Mouse (Mus musculus) MEL (cell line): ENCODE measurements at regions not wholly inside any gene's neighbourhood (a gene's known extent, or its start where the extent isn't known, plus 50 kb on each side); places are given as distances from the start of the nearest gene placed in this dataset.
"Not testable (repeated sequence)": the region's sequence is repeated elsewhere in the genome, so short reads cannot be mapped to it uniquely, and the experiment has no call there.

ENCODE experiments used
- DNase-seq: peaks from one replicate; pipeline ENCODE4 v3.0.0; 2011; ENCODE audit warnings: low read depth, low spot score
- H3K27ac ChIP-seq: 2 replicates; pipeline ENCODE4 v1.5.1; 2012; ENCODE audit warnings: low read depth, mild to moderate bottlenecking, control low read depth, low read length, moderate library complexity; ENCODE audit not compliant: control insufficient read depth
- H3K27me3 ChIP-seq, 2 experiments: fragments of 150-350 bp in 1 of 2; sonication (generic) in 1 of 2; 2 replicates each; pipeline ENCODE4 v1.6.1; 2012; ENCODE audit warnings: low read length in 2 of 2, mild to moderate bottlenecking in 2 of 2, improper control_type of control experiment in 1 of 2, moderate library complexity in 1 of 2; ENCODE audit not compliant: insufficient read depth in 2 of 2, control insufficient read depth in 1 of 2
- H3K36me3 ChIP-seq, 2 experiments: 2 replicates each; pipeline ENCODE4 v1.6.1; 2012 to 2014; ENCODE audit warnings: low read length in 2 of 2, improper control_type of control experiment in 1 of 2, inconsistent platforms in 1 of 2, mild to moderate bottlenecking in 1 of 2; ENCODE audit not compliant: insufficient read depth in 2 of 2, control insufficient read depth in 1 of 2
- H3K4me1 ChIP-seq, 2 experiments: fragments of 150-350 bp in 1 of 2; sonication (generic) in 1 of 2; 2 replicates each; pipeline ENCODE4 v1.6.1; 2012; ENCODE audit warnings: low read length in 2 of 2, improper control_type of control experiment in 1 of 2, mild to moderate bottlenecking in 1 of 2; ENCODE audit not compliant: insufficient read depth in 2 of 2, control insufficient read depth in 1 of 2
- H3K4me3 ChIP-seq, 2 experiments: fragments of 150-350 bp in 1 of 2; sonication (generic) in 1 of 2; 2 replicates each; pipeline ENCODE4 v1.5.1; 2012; ENCODE audit warnings: low read depth in 2 of 2, low read length in 2 of 2, mild to moderate bottlenecking in 2 of 2, moderate library complexity in 2 of 2, control low read depth in 1 of 2, improper control_type of control experiment in 1 of 2; ENCODE audit not compliant: control insufficient read depth in 1 of 2, insufficient read depth in 1 of 2
- H3K79me2 ChIP-seq: 2 replicates; pipeline ENCODE4 v1.6.1; 2012; ENCODE audit warnings: mild to moderate bottlenecking, low read length, moderate library complexity; ENCODE audit not compliant: control insufficient read depth, poor library complexity, insufficient read depth
- H3K9ac ChIP-seq: 2 replicates; pipeline ENCODE4 v1.6.1; 2012; ENCODE audit warnings: low read depth, mild to moderate bottlenecking, control low read depth, low read length, moderate library complexity; ENCODE audit not compliant: control insufficient read depth, poor library complexity, severe bottlenecking
- H3K9me3 ChIP-seq: fragments of 150-350 bp; sonication (generic); replicated peaks from 2 replicates; pipeline ENCODE4 v1.6.1; 2012; ENCODE audit warnings: mild to moderate bottlenecking, low read length, improper control_type of control experiment, moderate library complexity; ENCODE audit not compliant: insufficient read depth
- E2F4 ChIP-seq: IDR thresholded peaks from 2 replicates; pipeline ENCODE4 v1.6.1; 2011; ENCODE audit warnings: low read depth, low read length, improper control_type of control experiment, borderline replicate concordance
- EP300 ChIP-seq, 2 experiments: IDR thresholded peaks; 2 replicates each; pipeline ENCODE4 v1.6.1; 2011; ENCODE audit warnings: improper control_type of control experiment in 2 of 2, low read length in 2 of 2, low read depth in 1 of 2, mild to moderate bottlenecking in 1 of 2
- ETS1 ChIP-seq: IDR thresholded peaks from 2 replicates; pipeline ENCODE4 v1.6.1; 2012; ENCODE audit warnings: low read depth, mild to moderate bottlenecking, inconsistent platforms, low read length, improper control_type of control experiment, moderate library complexity
- GABPA ChIP-seq: IDR thresholded peaks from 2 replicates; pipeline ENCODE4 v1.6.1; 2012; ENCODE audit warnings: low read depth, mild to moderate bottlenecking, inconsistent platforms, low read length, improper control_type of control experiment, moderate library complexity
- JUND ChIP-seq: IDR thresholded peaks from 2 replicates; pipeline ENCODE4 v1.6.1; 2011; ENCODE audit warnings: low read depth, mild to moderate bottlenecking, improper control_type of control experiment, low read length
- MAFK ChIP-seq: IDR thresholded peaks from 2 replicates; pipeline ENCODE4 v1.6.1; 2011; ENCODE audit warnings: low read depth, mild to moderate bottlenecking, low read length, improper control_type of control experiment, borderline replicate concordance
- MEF2A ChIP-seq: IDR thresholded peaks from 2 replicates; pipeline ENCODE4 v1.6.1; 2014; ENCODE audit warnings: low read depth, mild to moderate bottlenecking, inconsistent platforms, low read length, improper control_type of control experiment; ENCODE audit not compliant: poor library complexity, insufficient replicate concordance, severe bottlenecking; ENCODE audit errors: extremely low read depth
- MYC ChIP-seq: IDR thresholded peaks from 2 replicates; pipeline ENCODE4 v1.6.1; 2011; ENCODE audit warnings: low read depth, mild to moderate bottlenecking, low read length, improper control_type of control experiment, moderate library complexity
- RAD21 ChIP-seq: IDR thresholded peaks from 2 replicates; pipeline ENCODE4 v1.6.1; 2011; ENCODE audit warnings: mild to moderate bottlenecking, low read depth, low read length, improper control_type of control experiment
- SMC3 ChIP-seq: IDR thresholded peaks from 2 replicates; pipeline ENCODE4 v1.6.1; 2011; ENCODE audit warnings: low read depth, low read length, improper control_type of control experiment
- UBTF ChIP-seq: IDR thresholded peaks from 2 replicates; pipeline ENCODE4 v1.6.1; 2012; ENCODE audit warnings: low read depth, mild to moderate bottlenecking, inconsistent platforms, low read length, improper control_type of control experiment, moderate library complexity, borderline replicate concordance; ENCODE audit not compliant: insufficient read depth
- USF2 ChIP-seq, 2 experiments: IDR thresholded peaks; 2 replicates each; pipeline ENCODE4 v1.6.1; 2011 to 2012; ENCODE audit warnings: improper control_type of control experiment in 2 of 2, low read length in 2 of 2, borderline replicate concordance in 1 of 2, inconsistent platforms in 1 of 2, low read depth in 1 of 2, mild to moderate bottlenecking in 1 of 2; ENCODE audit not compliant: insufficient read depth in 1 of 2
- ZC3H11A ChIP-seq: IDR thresholded peaks from 2 replicates; pipeline ENCODE4 v1.6.1; 2012; ENCODE audit warnings: low read depth, mild to moderate bottlenecking, inconsistent platforms, low read length, improper control_type of control experiment

DNA sequence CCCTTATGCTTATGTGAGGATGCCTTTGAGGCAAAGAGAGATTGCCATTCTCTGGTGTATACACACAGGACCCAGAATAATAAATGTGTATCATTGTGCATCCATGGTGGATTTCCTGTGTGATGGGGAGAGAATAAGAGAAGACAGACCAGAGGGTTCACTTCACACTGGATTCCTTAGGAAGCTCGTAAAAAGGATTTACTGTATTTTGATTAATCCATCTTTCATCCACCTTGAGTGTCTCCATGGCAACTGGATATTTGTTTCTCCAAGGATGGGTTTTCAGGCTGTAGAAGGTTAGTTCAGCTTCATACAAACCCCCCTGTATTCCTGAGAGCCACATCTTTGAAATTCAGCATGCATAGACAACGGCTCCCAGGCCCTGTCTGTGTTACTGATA is 113.7 kb downstream of the Akr1d1 start:
- H3K36me3 ChIP-seq, result no peaks in the 10 kb centered on the region
- H3K4me1 ChIP-seq, result no peaks in the 10 kb centered on the region
- no peak for DNase-seq
- H3K9me3 ChIP-seq, result no peaks in the 10 kb centered on the region
- no peak overlapping the region for H3K9ac ChIP-seq
- H3K79me2 ChIP-seq, result no peaks in the 10 kb centered on the region
- no peak overlapping the region for H3K4me3 ChIP-seq
- no peak for TF ChIP-seq E2F4
- no peak for TF ChIP-seq ETS1
- H3K27me3 ChIP-seq, result no peaks in the 10 kb centered on the region
- no peak overlapping the region for H3K27ac ChIP-seq

DNA sequence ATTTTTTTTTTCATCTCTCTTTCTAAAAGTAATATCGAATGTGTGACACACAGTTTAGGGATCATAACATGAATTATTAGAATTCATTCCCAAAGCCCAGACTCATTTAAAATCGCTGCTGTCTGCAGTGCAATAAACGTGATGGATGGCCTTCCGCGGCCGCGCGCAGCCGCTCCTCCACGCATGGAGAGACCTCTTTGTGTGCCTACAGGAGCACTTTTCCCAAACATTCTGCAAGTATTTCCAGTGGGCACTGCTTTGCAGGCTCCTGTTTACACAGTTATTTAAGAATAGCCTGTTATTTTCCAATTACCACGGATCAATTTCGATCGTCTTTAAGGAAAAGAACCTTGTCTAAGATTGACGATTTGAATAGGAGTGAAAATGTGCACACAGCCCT is 115.6 kb downstream of the Akr1d1 start:
- H3K4me3 ChIP-seq, result no peak overlapping the region
- no peaks in the 10 kb centered on the region for H3K79me2 ChIP-seq
- DNase-seq, result no peak
- no peaks in the 10 kb centered on the region for H3K36me3 ChIP-seq
- no peaks in the 10 kb centered on the region for H3K4me1 ChIP-seq
- H3K27me3 ChIP-seq, result no peaks in the 10 kb centered on the region
- no peak overlapping the region for H3K27ac ChIP-seq
- H3K9me3 ChIP-seq, result no peaks in the 10 kb centered on the region
- no peak overlapping the region for H3K9ac ChIP-seq
- TF ChIP-seq RAD21 (no peak), USF2 (IDR thresholded peaks at IDR 0.05; ENCODE audit: borderline replicate concordance in 1 of 2, insufficient read depth in 1 of 2, low read depth in 1 of 2, low read length in 2 of 2) (no peak), E2F4 (no peak), EP300 (IDR thresholded peaks at IDR 0.05; ENCODE audit: low read depth in 1 of 2, low read length in 2 of 2) (no peak)
- TF ChIP-seq, all 39 proteins: peak for 0

DNA sequence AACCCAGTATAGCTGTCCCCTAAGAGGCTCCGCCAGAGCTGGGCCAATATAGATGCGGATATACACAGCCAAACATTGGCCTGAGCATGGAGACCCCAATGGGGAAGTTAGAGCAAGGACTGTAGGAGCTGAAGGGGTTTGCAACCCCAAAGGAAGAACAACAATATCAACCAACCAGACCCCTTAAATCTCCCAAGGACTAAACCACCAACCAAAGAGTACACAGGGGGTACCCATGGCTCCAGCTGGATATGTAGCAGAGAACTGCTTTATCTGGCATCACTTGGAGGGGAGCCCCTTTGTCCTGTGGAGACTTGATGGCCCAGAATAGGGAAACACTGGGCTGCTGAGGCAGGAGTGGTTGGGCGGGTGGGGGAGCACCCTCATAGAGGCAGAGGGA is 127.3 kb downstream of the Akr1d1 start:
- H3K4me1 ChIP-seq, H3K27ac ChIP-seq, DNase-seq, H3K9ac ChIP-seq, H3K4me3 ChIP-seq, H3K36me3 ChIP-seq, H3K9me3 ChIP-seq, H3K27me3 ChIP-seq, H3K79me2 ChIP-seq: not testable (repeated sequence)

DNA sequence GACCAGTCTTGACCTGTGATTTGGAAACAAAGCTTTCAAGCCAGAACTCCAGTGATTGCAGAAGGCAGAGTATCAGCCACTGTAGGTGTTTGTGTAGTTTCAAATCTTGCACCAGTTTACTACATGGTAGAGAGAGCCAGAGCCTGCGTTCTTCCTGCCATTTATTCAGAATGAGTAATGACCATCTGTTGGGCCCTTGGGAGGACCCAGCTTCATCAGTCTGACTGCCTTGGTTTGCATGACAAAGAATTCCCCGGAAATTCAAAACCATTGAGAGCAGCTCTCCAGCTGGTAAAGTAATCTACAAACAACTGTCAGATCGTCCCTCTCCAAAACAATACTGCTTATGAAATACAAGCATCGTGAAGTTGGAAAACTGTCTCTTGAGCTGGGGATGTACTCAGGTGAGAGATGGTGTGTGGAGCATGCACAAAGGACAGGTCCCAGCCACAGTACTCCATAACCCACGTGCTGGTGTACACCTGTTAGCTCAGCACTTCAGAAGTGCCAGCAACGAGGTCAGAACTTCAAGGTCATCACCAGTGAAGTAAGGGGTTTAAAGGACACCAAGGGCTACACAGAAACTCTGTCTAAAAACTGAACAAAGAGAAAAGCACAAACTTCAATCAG is 128.2 kb downstream of the Akr1d1 start:
- Histone ChIP-seq H3K36me3 (no peaks in the 10 kb centered on the region), H3K79me2 (no peaks in the 10 kb centered on the region), H3K9ac (no peak overlapping the region), H3K9me3 (no peaks in the 10 kb centered on the region), H3K4me3 (no peak overlapping the region), H3K4me1 (no peaks in the 10 kb centered on the region), H3K27ac (no peak overlapping the region), H3K27me3 (no peaks in the 10 kb centered on the region)
- TF ChIP-seq MEF2A (no peak), USF2 (IDR thresholded peaks at IDR 0.05; ENCODE audit: borderline replicate concordance in 1 of 2, insufficient read depth in 1 of 2, low read depth in 1 of 2, low read length in 2 of 2) (no peak), GABPA (no peak), MAFK (no peak), UBTF (no peak), SMC3 (no peak), ZC3H11A (no peak), ETS1 (no peak), JUND (no peak), MYC (no peak)
- DNase-seq, result no peak
